Mouse (Mus musculus): ENCODE results near the gene Atp1b3. TPM values are rescaled to one million over a fixed set of nuclear protein-coding genes. Genes with fewer than 3 reads are reported as not detected.

Atp1b3 gene
- total RNA-seq, 2 experiments from 2014 or later, result 81.4 to 90.6 TPM

DNA sequence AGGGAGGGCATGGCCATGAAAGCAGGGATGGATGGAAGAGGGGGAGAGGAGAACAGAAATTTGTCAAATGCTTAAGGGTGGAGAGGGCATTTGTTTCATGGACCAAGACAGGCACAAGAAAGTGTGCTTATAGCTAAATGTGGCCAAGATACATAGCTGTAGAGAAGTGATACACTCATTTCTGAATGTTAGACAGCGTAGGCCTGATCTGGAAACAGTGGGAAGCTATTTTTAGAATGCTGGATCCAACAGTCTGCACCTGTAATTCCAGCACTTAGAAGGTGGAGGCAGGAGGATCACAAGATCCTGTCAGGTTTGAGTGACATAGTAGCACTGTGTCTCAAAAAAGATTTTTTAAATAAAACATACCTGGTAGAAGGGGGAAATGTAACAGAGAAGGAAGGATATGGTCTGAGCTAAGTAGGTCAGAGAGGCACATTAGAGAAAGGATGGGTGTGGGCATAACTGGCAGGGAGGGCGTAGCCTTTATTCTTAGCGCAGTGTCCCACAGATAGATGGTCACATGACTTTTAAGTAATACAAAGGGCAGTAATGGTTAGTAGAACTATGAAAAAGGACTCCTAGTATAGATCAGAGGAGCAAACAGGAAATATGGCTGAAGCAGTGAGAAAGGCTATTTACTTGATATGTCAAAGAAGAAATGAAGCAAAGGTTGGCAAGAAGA is 64.8 kb downstream of the Atp1b3 start:
- no peak for DNase-seq (ENCODE audit: low spot score in 2 of 2)
- intact Hi-C loops (cut with DNase I), result no loop called here

DNA sequence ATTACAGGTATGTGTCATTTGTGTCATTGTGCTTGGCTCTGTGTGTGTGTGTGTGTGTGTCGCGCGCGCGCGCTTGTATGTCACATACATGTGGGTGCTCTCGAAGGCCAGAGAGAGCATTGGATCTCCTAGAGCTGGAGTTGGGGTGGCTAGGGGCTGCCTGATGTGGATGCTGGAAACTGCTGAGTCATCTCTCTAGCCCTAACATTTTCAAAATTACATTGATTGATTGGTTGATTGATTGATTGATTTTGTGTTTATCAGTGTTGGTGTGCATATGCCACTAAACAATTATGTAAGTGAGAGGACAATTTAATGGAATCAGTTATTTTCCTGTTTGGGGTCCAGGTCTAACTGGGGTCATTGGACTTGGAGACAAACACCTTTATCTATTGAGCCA is 72.1 kb downstream of the Atp1b3 start:
- no peak for DNase-seq (ENCODE audit: low spot score in 2 of 2)
- intact Hi-C loops (cut with DNase I), result no loop called here

DNA sequence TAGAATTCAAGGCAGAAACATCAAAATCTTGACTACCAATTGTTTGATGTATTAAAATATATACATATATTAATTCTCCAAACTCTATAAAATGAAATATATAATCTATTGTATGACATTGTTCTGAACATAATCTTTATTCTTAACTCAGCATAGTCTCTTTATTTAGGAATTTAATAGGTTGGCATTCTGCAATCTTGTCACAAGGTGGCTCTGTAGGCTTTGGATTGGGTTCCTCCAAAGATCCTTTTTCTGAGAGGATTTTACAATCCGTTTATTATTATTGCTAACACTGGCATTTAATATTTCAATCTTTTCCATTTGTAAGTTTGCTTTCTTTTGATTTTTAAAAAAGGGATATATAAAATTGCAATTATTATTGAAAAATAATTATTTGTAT is 79.3 kb downstream of the Atp1b3 start:
- DNase-seq (ENCODE audit: low spot score in 2 of 2), result no peak
- intact Hi-C loops (cut with DNase I), result no loop called here

Other genes with a start within 250 kb of the Atp1b3 start
- 1 to 10 TPM; 3.9 to 4.5 TPM for gene Gk5, start 245.1 kb downstream of the Atp1b3 start, total RNA-seq (2021)
- gene Tfdp2, start 168.2 kb downstream of the Atp1b3 start, total RNA-seq (2021), result 10 to 100 TPM; 27.3 to 32.4 TPM
- gene Rnf7, start 114.2 kb upstream of the Atp1b3 start, total RNA-seq (2021), result 10 to 100 TPM; 56.2 to 63.1 TPM
- not detected for gene Gm28729, start 160.8 kb upstream of the Atp1b3 start, total RNA-seq (2021)

All from left cerebral cortex, postnatal 36 days (tissue).